Mouse (Mus musculus): Measurements from ENCODE around the gene Cttnbp2nl.

Cttnbp2nl gene

GRCm38 (mm10) chr3:105058627-105059513 lies 5.9 kb upstream of the Cttnbp2nl start:
- DNase-seq: peak; percentile 77

- no peak for DNase-seq
Measured at GRCm38 (mm10) chr3:105055666-105056065, 2.7 kb upstream of the Cttnbp2nl start.

- DNase-seq: no peak
Measured at GRCm38 (mm10) chr3:105054952-105055351, 2.0 kb upstream of the Cttnbp2nl start.

GRCm38 (mm10) chr3:105053698-105054001 lies 704 bp upstream of the Cttnbp2nl start:
- DNase-seq: no peak

- DNase-seq: no peak
Measured at GRCm38 (mm10) chr3:105052171-105052936, 592 bp downstream of the Cttnbp2nl start.

GRCm38 (mm10) chr3:105051103-105051502 lies 1.8 kb downstream of the Cttnbp2nl start:
- DNase-seq: no peak

- no peak for DNase-seq
Measured at GRCm38 (mm10) chr3:105049848-105050247, 3.1 kb downstream of the Cttnbp2nl start.

- no peak for DNase-seq
Measured at GRCm38 (mm10) chr3:105047616-105048015, 5.3 kb downstream of the Cttnbp2nl start.

GRCm38 (mm10) chr3:105046870-105047269 lies 6.1 kb downstream of the Cttnbp2nl start:
- DNase-seq: no peak

GRCm38 (mm10) chr3:105043746-105044145 lies 9.2 kb downstream of the Cttnbp2nl start:
- no peak for DNase-seq

- no peak for DNase-seq
Measured at GRCm38 (mm10) chr3:105040983-105041625, 11.8 kb downstream of the Cttnbp2nl start.

GRCm38 (mm10) chr3:105040002-105040401 lies 12.9 kb downstream of the Cttnbp2nl start:
- DNase-seq: no peak

- no peak for DNase-seq
Measured at GRCm38 (mm10) chr3:105037240-105037770, 15.6 kb downstream of the Cttnbp2nl start.

GRCm38 (mm10) chr3:105036281-105036847 lies 16.6 kb downstream of the Cttnbp2nl start:
- no peak for DNase-seq

GRCm38 (mm10) chr3:105023371-105024005 lies 29.5 kb downstream of the Cttnbp2nl start:
- no peak for DNase-seq

- DNase-seq: no peak
Measured at GRCm38 (mm10) chr3:105019826-105020692, 32.9 kb downstream of the Cttnbp2nl start.

GRCm38 (mm10) chr3:105018783-105019105 lies 34.2 kb downstream of the Cttnbp2nl start:
- DNase-seq: no peak

GRCm38 (mm10) chr3:105018085-105018782 lies 34.7 kb downstream of the Cttnbp2nl start:
- no peak for DNase-seq

- no peak for DNase-seq
Measured at GRCm38 (mm10) chr3:105017314-105017713, 35.6 kb downstream of the Cttnbp2nl start.

GRCm38 (mm10) chr3:105016204-105016603 lies 36.7 kb downstream of the Cttnbp2nl start:
- no peak for DNase-seq

- DNase-seq: no peak
Measured at GRCm38 (mm10) chr3:105014908-105015307, 38.0 kb downstream of the Cttnbp2nl start.

Data from cerebellum, adult 11 months (tissue).